Mouse (Mus musculus) cerebellum, adult 2 months (tissue): ENCODE measurements around the gene Atp8a1. TPM values are rescaled to one million over a fixed set of nuclear protein-coding genes. Genes with fewer than 3 reads are reported as not detected.
A peak's percentile ranks its signal among the peaks of the same experiment; 100 is the strongest.
"Not testable (repeated sequence)": the region's sequence is repeated elsewhere in the genome, so short reads cannot be mapped to it uniquely, and the experiment has no call there.

ENCODE experiments used
- DNase-seq, 2 experiments: peaks; one replicate each; pipeline ENCODE4 v3.0.0; 2021
- H3K27ac ChIP-seq: fragments of 200-500 bp; 2 replicates; pipeline ENCODE4 v1.5.1; 2012; ENCODE audit warnings: low read length, control low read depth, inconsistent platforms; ENCODE audit not compliant: insufficient read depth
- H3K27me3 ChIP-seq: fragments of 200-500 bp; 2 replicates; pipeline ENCODE4 v1.6.1; 2012; ENCODE audit warnings: inconsistent platforms, mild to moderate bottlenecking, low read length, moderate library complexity; ENCODE audit not compliant: control insufficient read depth, insufficient read depth
- H3K4me1 ChIP-seq: fragments of 200-500 bp; 2 replicates; pipeline ENCODE4 v1.6.1; 2011; ENCODE audit warnings: low read length; ENCODE audit not compliant: control insufficient read depth, insufficient read depth
- H3K4me3 ChIP-seq: fragments of 200-500 bp; replicated peaks from 2 replicates; pipeline ENCODE3; 2011; ENCODE audit warnings: mild to moderate bottlenecking, low read depth, low read length, control low read depth; ENCODE audit not compliant: insufficient read depth
- CTCF ChIP-seq: fragments of 200-500 bp; IDR thresholded peaks from 2 replicates; pipeline ENCODE4 v1.5.1; 2011; ENCODE audit warnings: low read depth, mild to moderate bottlenecking, control low read depth, low read length, moderate library complexity, borderline replicate concordance; ENCODE audit not compliant: insufficient read depth
- POLR2A ChIP-seq: fragments of 200-500 bp; IDR thresholded peaks from 2 replicates; pipeline ENCODE4 v1.6.1; 2011; ENCODE audit warnings: low read length, control low read depth, borderline replicate concordance; ENCODE audit not compliant: insufficient read depth
- WGBS: fragments of 180-500 bp; shearing (Covaris S2); methylation state at CpG from one replicate; pipeline ENCODE4 v1.1.7; 2018; 5-methylcytosine and 5-hydroxymethylcytosine counted together
- polyA plus RNA-seq: library from polyadenylated mRNA; depleted of rRNA; stranded (reverse); fragments of >200 nt; gene quantifications from 2 replicates; pipeline ENCODE4 v1.2.3, GENCODE M21; 2012

Gene Atp8a1
- polyA plus RNA-seq, 1 experiment: 56.1 TPM

DNA sequence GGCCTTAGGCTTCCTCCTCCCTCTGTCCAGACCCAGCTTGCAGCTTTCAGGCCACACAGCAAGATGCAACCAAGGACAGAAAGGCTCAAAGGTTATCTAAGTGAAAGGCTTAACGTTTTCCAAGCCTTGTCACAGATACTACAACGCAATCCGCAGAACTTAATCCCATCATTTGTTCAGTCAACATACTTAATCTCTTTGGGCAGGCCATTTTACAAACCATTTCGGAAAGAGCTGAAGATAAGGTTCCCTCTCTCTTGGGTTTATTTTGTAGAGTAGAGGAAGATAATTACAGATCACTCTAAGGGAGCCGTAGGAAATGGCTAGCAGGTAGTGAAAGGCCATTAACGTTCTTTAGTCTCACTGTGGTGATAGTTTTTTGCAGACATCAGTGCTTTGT is 24.6 kb downstream of the Atp8a1 start:
- H3K4me1 ChIP-seq: peaks cover 41% of the 10 kb centered on the region
- peak in 1 of 2 experiments; percentile 12 for DNase-seq
- 82% methylated on average over 6 of the region's 6 CpGs for WGBS
- peak overlapping the region; percentile 56; the same call in 1 of the 2 replicates for H3K27ac ChIP-seq
- no peak overlapping the region for H3K4me3 ChIP-seq
- H3K27me3 ChIP-seq: no peaks in the 10 kb centered on the region
- TF ChIP-seq CTCF (no peak), POLR2A (no peak)

GRCm38 (mm10) chr5:67821987-67822401 is 25.2 kb downstream of the Atp8a1 start:
- WGBS: 37% methylated on average over 8 of the region's 8 CpGs
- H3K27me3 ChIP-seq: no peaks in the 10 kb centered on the region

DNA sequence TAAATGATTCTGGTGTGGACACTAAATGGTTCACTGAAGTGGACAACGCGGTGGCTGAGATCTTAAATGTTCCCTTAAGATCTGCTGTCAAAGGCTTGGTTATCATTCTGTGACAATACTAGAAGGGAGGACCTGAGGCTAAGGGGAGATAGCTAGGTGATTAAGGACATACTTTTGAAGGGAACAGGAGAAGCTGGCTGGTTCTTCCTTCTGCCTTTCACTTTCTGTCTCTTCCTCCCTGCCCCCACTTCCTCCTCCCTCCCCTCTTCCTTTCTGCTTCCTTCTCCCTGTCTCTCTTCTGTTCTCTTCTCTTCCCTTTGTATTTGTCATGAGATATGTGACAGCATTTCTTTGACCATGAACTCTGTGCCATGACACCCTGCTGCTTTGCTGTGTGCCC is 26.0 kb downstream of the Atp8a1 start:
- no peak overlapping the region for H3K27ac ChIP-seq
- no peak overlapping the region for H3K4me3 ChIP-seq
- peaks cover 43% of the 10 kb centered on the region for H3K4me1 ChIP-seq
- TF ChIP-seq CTCF (no peak), POLR2A (no peak)
- H3K27me3 ChIP-seq: no peaks in the 10 kb centered on the region
- 89% methylated on average over 2 of the region's 2 CpGs for WGBS
- DNase-seq: peak in 1 of 2 experiments; percentile 7

More at GRCm38 (mm10) chr5:67821987-67822401, 25.2 kb downstream of the Atp8a1 start:
- Histone ChIP-seq H3K4me1 (peaks cover 41% of the 10 kb centered on the region), H3K4me3 (no peak overlapping the region), H3K27ac (no peak overlapping the region; the same call in 1 of the 2 replicates)
- DNase-seq: peak in 1 of 2 experiments; percentile 15
- TF ChIP-seq POLR2A (no peak), CTCF (no peak)

GRCm38 (mm10) chr5:67819451-67819850 is 27.8 kb downstream of the Atp8a1 start:
- Histone ChIP-seq H3K4me1 (peaks cover 52% of the 10 kb centered on the region), H3K27me3 (no peaks in the 10 kb centered on the region), H3K4me3 (no peak overlapping the region), H3K27ac (no peak overlapping the region)
- peak; percentile 49 to 77 for DNase-seq
- TF ChIP-seq CTCF (no peak), POLR2A (no peak)
- WGBS: 9% methylated on average over 5 of the region's 5 CpGs

GRCm38 (mm10) chr5:67815572-67816325 is 31.5 kb downstream of the Atp8a1 start:
- H3K27ac ChIP-seq: no peak overlapping the region
- peaks cover 28% of the 10 kb centered on the region for H3K4me1 ChIP-seq
- peak; percentile 43 to 55 for DNase-seq
- TF ChIP-seq CTCF (no peak), POLR2A (no peak)
- H3K27me3 ChIP-seq: no peaks in the 10 kb centered on the region
- WGBS: 28% methylated on average over 16 of the region's 16 CpGs
- no peak overlapping the region for H3K4me3 ChIP-seq

DNA sequence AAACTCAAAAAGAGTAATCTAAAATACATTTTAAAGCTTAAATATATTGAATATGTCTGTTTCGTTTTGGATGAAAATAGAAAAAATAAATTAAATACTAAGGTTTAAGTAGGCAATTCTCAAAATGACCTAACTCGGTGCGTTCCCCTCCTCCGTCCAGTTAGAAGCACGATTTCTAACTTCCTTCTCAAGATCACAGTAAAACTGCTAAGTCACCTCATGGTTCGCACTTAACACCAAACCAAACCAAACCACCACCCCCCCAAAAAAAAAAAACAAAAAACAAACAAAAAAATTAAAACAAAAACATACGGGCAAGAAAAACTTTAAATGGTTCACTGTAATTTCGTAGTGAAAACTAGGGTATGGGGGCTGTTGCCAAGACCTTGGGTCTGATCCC is 32.2 kb downstream of the Atp8a1 start:
- H3K4me3 ChIP-seq, DNase-seq, H3K27me3 ChIP-seq, H3K27ac ChIP-seq: not testable (repeated sequence)
- peaks cover 27% of the 10 kb centered on the region for H3K4me1 ChIP-seq
- 90% methylated on average over 8 of the region's 8 CpGs for WGBS

DNA sequence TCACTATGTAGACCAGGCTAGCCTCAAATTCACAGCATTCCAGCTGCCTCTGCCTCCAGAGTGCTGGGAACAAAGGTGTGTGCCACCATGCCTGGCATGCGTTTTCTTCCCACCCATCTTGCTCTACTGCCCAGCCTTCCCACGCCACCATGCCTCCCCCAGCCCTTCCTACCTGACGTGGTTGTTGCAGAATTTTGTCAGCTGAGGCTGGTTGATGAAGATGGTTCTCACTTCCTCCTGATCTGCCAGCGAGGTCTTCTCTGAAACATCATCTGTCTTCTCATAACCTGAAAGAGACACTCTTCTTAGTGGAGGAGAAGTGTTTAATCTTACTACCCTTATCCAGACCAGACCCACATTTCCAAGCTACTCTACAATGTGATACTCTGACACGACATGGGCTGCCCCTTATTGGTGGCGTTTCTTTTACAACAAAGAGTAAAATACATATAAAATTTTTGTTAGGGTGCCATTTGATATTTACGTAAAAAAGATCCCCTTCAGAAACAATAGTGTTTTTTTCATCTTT is 32.7 kb downstream of the Atp8a1 start:
- no peak overlapping the region for H3K27ac ChIP-seq
- no peak for TF ChIP-seq POLR2A
- TF ChIP-seq CTCF: no peak
- DNase-seq: peak in 1 of 2 experiments; percentile 5
- no peaks in the 10 kb centered on the region for H3K27me3 ChIP-seq
- WGBS: 94% methylated on average over 7 of the region's 7 CpGs
- H3K4me1 ChIP-seq: peaks cover 21% of the 10 kb centered on the region
- H3K4me3 ChIP-seq: no peak overlapping the region

GRCm38 (mm10) chr5:67813334-67813733 is 33.9 kb downstream of the Atp8a1 start:
- no peak for TF ChIP-seq CTCF
- no peak for TF ChIP-seq POLR2A
- peak in 1 of 2 experiments; percentile 3 for DNase-seq
- H3K27me3 ChIP-seq: no peaks in the 10 kb centered on the region
- WGBS: 97% methylated on average over 5 of the region's 5 CpGs
- H3K4me1 ChIP-seq: peaks cover 12% of the 10 kb centered on the region
- no peak overlapping the region for H3K27ac ChIP-seq
- H3K4me3 ChIP-seq: no peak overlapping the region
